Mouse (Mus musculus) lung, embryonic 15.5 days (tissue): ENCODE data around the gene Ghr. TPM values are rescaled to one million over a fixed set of nuclear protein-coding genes. Genes with fewer than 3 reads are reported as not detected.

ENCODE experiments used
- ATAC-seq: fragments of 200-750 bp; cut with Nextera tagmentation; 2 replicates; pipeline ENCODE4 v1.8.0; 2017; ENCODE audit warnings: moderate number of reproducible peaks, borderline replicate concordance; ENCODE audit not compliant: low FRiP score, low TSS enrichment; ENCODE audit errors: extremely low read depth
- H3K27ac ChIP-seq: fragments of 300-500 bp; sonication (generic); 2 replicates; pipeline ENCODE4 v1.5.1; 2015; ENCODE audit warnings: moderate library complexity, mild to moderate bottlenecking, inconsistent platforms
- H3K27me3 ChIP-seq: fragments of 300-500 bp; sonication (generic); 2 replicates; pipeline ENCODE4 v1.6.1; 2015; ENCODE audit warnings: inconsistent platforms
- H3K36me3 ChIP-seq: fragments of 300-500 bp; sonication (generic); 2 replicates; pipeline ENCODE4 v1.6.1; 2015; ENCODE audit warnings: inconsistent platforms
- H3K4me1 ChIP-seq: fragments of 300-500 bp; sonication (generic); 2 replicates; pipeline ENCODE4 v1.6.1; 2015; ENCODE audit warnings: inconsistent platforms
- H3K4me2 ChIP-seq: fragments of 300-500 bp; sonication (generic); 2 replicates; pipeline ENCODE4 v1.6.1; 2015; ENCODE audit warnings: inconsistent platforms, mild to moderate bottlenecking, moderate library complexity
- H3K4me3 ChIP-seq: fragments of 300-500 bp; sonication (generic); 2 replicates; pipeline ENCODE4 v1.5.1; 2015; ENCODE audit warnings: mild to moderate bottlenecking, inconsistent platforms
- H3K9ac ChIP-seq: fragments of 300-500 bp; sonication (generic); 2 replicates; pipeline ENCODE4 v1.6.1; 2015; ENCODE audit warnings: inconsistent platforms
- H3K9me3 ChIP-seq: fragments of 300-500 bp; sonication (generic); 2 replicates; pipeline ENCODE4 v1.6.1; 2016; ENCODE audit warnings: inconsistent platforms
- WGBS: fragments of 180-500 bp; shearing (Covaris S2); methylation state at CpG from one replicate; pipeline ENCODE4 v1.1.7; 2015; 5-methylcytosine and 5-hydroxymethylcytosine counted together
- polyA plus RNA-seq: library from polyadenylated mRNA; unstranded; fragments of >200 nt; fragmentation: Nextera tagmentation; extraction: Ambion mirVana; gene quantifications from 2 replicates; pipeline ENCODE4 v1.2.1, GENCODE M21; 2015

Gene Ghr
- polyA plus RNA-seq, 1 experiment from 2014 or later = 100 TPM

DNA sequence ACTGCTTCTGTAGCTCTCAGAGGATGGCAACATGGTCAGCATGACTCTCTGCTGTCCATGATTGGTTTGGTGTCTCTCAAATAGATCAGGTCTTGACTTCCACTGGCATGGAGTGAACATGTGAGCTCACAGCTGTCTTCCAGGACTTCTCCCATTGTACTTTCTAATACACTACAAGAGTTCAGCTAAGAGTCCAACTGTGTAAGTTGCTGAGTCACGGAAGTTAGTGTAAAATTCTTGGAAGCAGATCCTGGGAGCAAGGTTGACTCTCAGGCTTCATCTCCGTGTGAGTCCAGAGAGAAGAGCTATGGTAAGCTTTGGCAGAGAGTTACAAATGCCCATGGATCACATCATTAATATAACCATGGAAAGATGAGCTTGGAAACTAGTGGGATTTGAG, 229.6 kb downstream of the Ghr start:
- H3K9me3 ChIP-seq = no peaks in the 10 kb centered on the region
- H3K27ac ChIP-seq = no peak overlapping the region
- no peak overlapping the region for H3K9ac ChIP-seq
- WGBS = 85% methylated on average over 2 of the region's 2 CpGs
- ATAC-seq = no peak
- H3K27me3 ChIP-seq = no peaks in the 10 kb centered on the region
- no peak overlapping the region for H3K4me2 ChIP-seq
- no peaks in the 10 kb centered on the region for H3K36me3 ChIP-seq
- H3K4me3 ChIP-seq = no peak overlapping the region
- H3K4me1 ChIP-seq = no peaks in the 10 kb centered on the region

- Histone ChIP-seq H3K4me3 (no peak overlapping the region), H3K27me3 (no peaks in the 10 kb centered on the region), H3K36me3 (no peaks in the 10 kb centered on the region), H3K27ac (no peak overlapping the region), H3K9ac (no peak overlapping the region), H3K9me3 (no peaks in the 10 kb centered on the region), H3K4me2 (no peak overlapping the region), H3K4me1 (peaks cover 10% of the 10 kb centered on the region; the same call in 1 of the 2 replicates)
- 71% methylated on average over 6 of the region's 6 CpGs for WGBS
- ATAC-seq = no peak
Observed at GRCm38 (mm10) chr15:3349306-3350064, 233.8 kb downstream of the Ghr start.

DNA sequence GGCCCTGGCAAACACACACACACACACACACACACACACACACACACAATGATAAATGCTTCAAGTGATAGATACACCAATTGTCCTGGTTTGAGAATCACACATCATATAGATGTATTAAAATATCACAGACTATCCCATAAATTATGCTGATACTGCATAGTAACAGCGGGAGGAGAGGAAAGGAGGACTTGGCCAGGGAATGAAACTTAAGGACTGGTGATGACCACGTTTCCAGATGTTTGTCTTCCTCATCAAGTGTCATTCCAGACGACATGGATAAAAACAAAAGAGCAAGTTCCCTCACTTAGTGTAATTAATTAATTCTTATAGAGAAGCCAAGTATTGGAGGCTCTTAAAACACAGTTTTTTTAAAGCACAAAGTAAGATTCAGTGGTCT, 236.6 kb downstream of the Ghr start:
- H3K9ac ChIP-seq = no peak overlapping the region
- H3K9me3 ChIP-seq = no peaks in the 10 kb centered on the region
- H3K4me3 ChIP-seq = no peak overlapping the region
- ATAC-seq = peak; percentile 52; the same call in 1 of the 2 replicates
- peaks cover 10% of the 10 kb centered on the region; the same call in 1 of the 2 replicates for H3K4me1 ChIP-seq
- no peak overlapping the region for H3K4me2 ChIP-seq
- H3K27me3 ChIP-seq = no peaks in the 10 kb centered on the region
- 31% methylated on average over 3 of the region's 3 CpGs for WGBS
- no peaks in the 10 kb centered on the region for H3K36me3 ChIP-seq
- H3K27ac ChIP-seq = no peak overlapping the region

GRCm38 (mm10) chr15:3344555-3344954, 238.7 kb downstream of the Ghr start:
- 89% methylated on average over 4 of the region's 4 CpGs for WGBS
- no peak for ATAC-seq
- no peak overlapping the region for H3K9ac ChIP-seq
- H3K9me3 ChIP-seq = no peaks in the 10 kb centered on the region
- no peaks in the 10 kb centered on the region for H3K27me3 ChIP-seq
- peaks cover 8% of the 10 kb centered on the region; the same call in 1 of the 2 replicates for H3K36me3 ChIP-seq
- no peak overlapping the region for H3K27ac ChIP-seq
- no peak overlapping the region for H3K4me3 ChIP-seq
- no peak overlapping the region for H3K4me2 ChIP-seq
- peaks cover 10% of the 10 kb centered on the region; the same call in 1 of the 2 replicates for H3K4me1 ChIP-seq

DNA sequence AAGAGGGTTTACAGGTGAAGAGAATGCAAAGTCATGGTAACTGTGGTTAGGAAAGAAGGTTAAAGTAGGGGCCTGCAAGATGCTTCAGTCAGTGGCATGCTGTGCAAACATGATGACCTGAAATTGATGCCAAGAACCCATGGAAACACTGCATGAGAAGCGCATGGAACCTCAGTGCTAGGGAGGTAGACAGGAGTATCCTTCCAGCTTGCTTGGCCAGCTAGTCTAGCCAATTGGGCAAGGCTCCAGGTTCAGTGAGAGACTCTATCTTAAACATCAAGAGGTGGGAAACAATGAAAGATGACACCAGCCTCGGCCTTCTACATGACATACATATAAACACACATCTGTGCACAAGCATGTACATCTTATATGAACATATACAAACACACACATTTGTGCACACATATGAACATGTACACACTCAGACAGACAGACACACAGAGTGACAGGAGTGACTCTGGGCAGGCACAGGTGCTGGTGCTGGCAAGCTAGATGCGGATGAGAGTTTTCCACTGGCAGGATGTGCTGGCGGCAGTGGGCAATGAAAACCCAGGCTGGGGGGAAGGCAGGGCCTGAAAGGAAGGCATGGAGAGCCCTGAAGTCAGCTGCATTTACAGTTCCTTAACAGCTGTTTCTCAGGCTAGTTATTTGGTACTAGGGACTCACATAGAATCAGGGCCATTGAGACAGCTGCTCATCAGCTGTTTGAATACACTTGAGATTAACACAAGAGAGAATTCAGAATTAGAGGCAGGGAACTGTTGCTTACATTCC, 241.3 kb downstream of the Ghr start:
- Histone ChIP-seq H3K4me2 (no peak overlapping the region), H3K27me3 (no peaks in the 10 kb centered on the region), H3K9ac (no peak overlapping the region), H3K27ac (no peak overlapping the region), H3K36me3 (peaks cover 23% of the 10 kb centered on the region), H3K4me3 (no peak overlapping the region), H3K9me3 (no peaks in the 10 kb centered on the region), H3K4me1 (0 out of 2 replicates have a peak, but pooled peaks cover under 1% of the 10 kb centered on the region)
- 59% methylated on average over 4 of the region's 4 CpGs for WGBS
- no peak for ATAC-seq

DNA sequence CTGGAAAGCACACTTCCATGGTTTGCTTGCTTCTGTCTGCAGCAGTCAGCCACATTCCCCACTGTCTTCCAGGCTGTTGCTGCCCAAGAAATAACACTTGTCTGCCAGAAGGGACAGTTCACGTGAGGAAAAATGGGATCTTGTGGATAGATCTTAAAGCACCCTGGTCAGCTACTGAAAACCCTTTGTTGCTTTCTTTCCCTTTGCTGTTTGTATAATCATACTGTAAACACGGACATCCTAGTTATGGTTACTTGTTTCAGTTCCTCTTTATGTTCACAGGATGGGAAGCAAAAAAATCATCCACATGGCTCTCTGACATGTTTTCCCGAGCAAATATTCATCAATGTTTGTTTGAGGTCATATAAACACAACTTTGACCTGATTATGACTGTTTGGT, 243.4 kb downstream of the Ghr start:
- no peak overlapping the region for H3K4me3 ChIP-seq
- H3K4me2 ChIP-seq = no peak overlapping the region
- 54% methylated on average over 3 of the region's 3 CpGs for WGBS
- no peaks in the 10 kb centered on the region for H3K27me3 ChIP-seq
- peaks cover 28% of the 10 kb centered on the region for H3K36me3 ChIP-seq
- no peak overlapping the region for H3K9ac ChIP-seq
- H3K27ac ChIP-seq = no peak overlapping the region
- H3K4me1 ChIP-seq = no peaks in the 10 kb centered on the region
- H3K9me3 ChIP-seq = no peaks in the 10 kb centered on the region
- ATAC-seq = no peak

GRCm38 (mm10) chr15:3332517-3332916, 250.8 kb downstream of the Ghr start:
- Histone ChIP-seq H3K9ac (no peak overlapping the region), H3K9me3 (no peaks in the 10 kb centered on the region), H3K4me1 (no peaks in the 10 kb centered on the region), H3K4me2 (no peak overlapping the region), H3K27ac (no peak overlapping the region), H3K27me3 (no peaks in the 10 kb centered on the region), H3K36me3 (peaks cover 25% of the 10 kb centered on the region), H3K4me3 (no peak overlapping the region)
- ATAC-seq = no peak
- 80% methylated on average over 4 of the region's 4 CpGs for WGBS

GRCm38 (mm10) chr15:3331813-3332212, 251.5 kb downstream of the Ghr start:
- WGBS = 71% methylated on average over 2 of the region's 2 CpGs
- H3K4me3 ChIP-seq = no peak overlapping the region
- no peaks in the 10 kb centered on the region for H3K9me3 ChIP-seq
- no peak overlapping the region for H3K9ac ChIP-seq
- no peak for ATAC-seq
- H3K36me3 ChIP-seq = peaks cover 18% of the 10 kb centered on the region
- no peak overlapping the region for H3K27ac ChIP-seq
- H3K4me1 ChIP-seq = no peaks in the 10 kb centered on the region
- no peak overlapping the region for H3K4me2 ChIP-seq
- H3K27me3 ChIP-seq = no peaks in the 10 kb centered on the region

DNA sequence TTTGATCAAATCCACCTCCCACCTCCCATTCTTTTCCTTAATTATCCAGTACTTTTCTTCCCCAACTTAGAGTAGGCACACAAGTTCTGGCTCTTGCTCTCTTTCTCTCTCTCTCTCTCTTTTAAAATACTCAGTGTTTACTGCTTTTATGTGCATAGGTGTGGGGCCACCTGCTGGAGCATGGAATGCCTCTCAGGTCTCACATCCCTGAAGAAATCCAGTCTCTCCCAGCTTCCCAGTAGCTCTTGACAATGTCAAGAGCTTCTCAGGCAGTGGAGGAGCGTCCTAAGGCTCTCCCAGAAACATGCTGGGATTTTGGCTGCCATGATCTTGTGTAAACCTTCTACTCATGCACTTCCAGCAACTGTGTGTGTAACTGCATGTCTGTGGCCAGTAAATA, 253.0 kb downstream of the Ghr start:
- Histone ChIP-seq H3K27me3 (no peaks in the 10 kb centered on the region), H3K4me3 (no peak overlapping the region), H3K36me3 (0 out of 2 replicates have a peak, but pooled peaks cover 15% of the 10 kb centered on the region), H3K9ac (no peak overlapping the region), H3K27ac (no peak overlapping the region), H3K9me3 (no peaks in the 10 kb centered on the region), H3K4me2 (no peak overlapping the region), H3K4me1 (no peaks in the 10 kb centered on the region)
- ATAC-seq = no peak
- 45% methylated on average over 1 of the region's 1 CpGs for WGBS

DNA sequence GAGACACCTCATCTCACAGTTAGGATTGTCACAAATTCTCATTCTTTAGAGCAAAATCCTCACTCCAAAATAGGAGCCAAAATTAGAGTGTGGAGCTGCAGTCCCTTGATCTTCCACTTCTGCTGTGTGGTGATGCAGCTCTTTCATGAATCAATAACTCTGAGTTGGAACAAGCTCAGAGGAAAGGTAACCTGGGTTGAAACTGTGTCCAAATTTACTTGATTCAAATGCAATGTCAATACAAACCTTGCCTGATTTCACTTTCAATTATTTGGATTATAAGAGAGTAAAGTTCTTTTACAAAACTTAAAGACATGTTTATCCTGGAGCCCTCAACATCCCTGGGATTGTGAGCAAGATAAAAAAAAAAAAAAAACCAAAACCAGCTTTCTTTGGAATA, 260.3 kb downstream of the Ghr start:
- Histone ChIP-seq H3K4me1 (no peaks in the 10 kb centered on the region), H3K4me2 (no peak overlapping the region), H3K27me3 (no peaks in the 10 kb centered on the region), H3K9ac (no peak overlapping the region), H3K27ac (no peak overlapping the region), H3K4me3 (no peak overlapping the region), H3K9me3 (no peaks in the 10 kb centered on the region), H3K36me3 (peaks cover 10% of the 10 kb centered on the region)
- no peak for ATAC-seq

- Histone ChIP-seq H3K4me2 (no peak overlapping the region), H3K4me3 (no peak overlapping the region), H3K9ac (no peak overlapping the region), H3K9me3 (no peaks in the 10 kb centered on the region), H3K27ac (no peak overlapping the region), H3K27me3 (no peaks in the 10 kb centered on the region), H3K4me1 (no peaks in the 10 kb centered on the region), H3K36me3 (peaks cover 10% of the 10 kb centered on the region)
- no peak for ATAC-seq
- WGBS = 90% methylated on average over 9 of the region's 9 CpGs
Observed at GRCm38 (mm10) chr15:3319929-3320328, 263.4 kb downstream of the Ghr start.

- 54% methylated on average over 2 of the region's 2 CpGs for WGBS
- Histone ChIP-seq H3K36me3 (peaks cover 10% of the 10 kb centered on the region), H3K27me3 (no peaks in the 10 kb centered on the region), H3K4me1 (no peaks in the 10 kb centered on the region), H3K9me3 (no peaks in the 10 kb centered on the region), H3K27ac (no peak overlapping the region), H3K4me2 (no peak overlapping the region), H3K9ac (no peak overlapping the region), H3K4me3 (no peak overlapping the region)
- ATAC-seq = no peak
Observed at GRCm38 (mm10) chr15:3316617-3317016, 266.7 kb downstream of the Ghr start.
